Mouse (Mus musculus) heart, adult 11 months (tissue): ENCODE data around the gene Slc12a8.

Source experiments
- DNase-seq: peaks from one replicate; pipeline ENCODE4 v3.0.0; 2022

The Slc12a8 gene

GRCm38 (mm10) chr16:33545530-33545929, 28.4 kb downstream of the Slc12a8 start:
- no peak for DNase-seq

- DNase-seq, result no peak
Observed at GRCm38 (mm10) chr16:33553689-33554342, 36.7 kb downstream of the Slc12a8 start.

- no peak for DNase-seq
Observed at GRCm38 (mm10) chr16:33558121-33558520, 41.0 kb downstream of the Slc12a8 start.

GRCm38 (mm10) chr16:33560281-33560680, 43.2 kb downstream of the Slc12a8 start:
- peak; percentile 99 for DNase-seq

- peak; percentile 91 for DNase-seq
Observed at GRCm38 (mm10) chr16:33561308-33562009, 44.3 kb downstream of the Slc12a8 start.

GRCm38 (mm10) chr16:33562874-33563537, 45.9 kb downstream of the Slc12a8 start:
- peak; percentile 98 for DNase-seq

- peak; percentile 97 for DNase-seq
Observed at GRCm38 (mm10) chr16:33563538-33564013, 46.4 kb downstream of the Slc12a8 start.

GRCm38 (mm10) chr16:33566467-33566866, 49.3 kb downstream of the Slc12a8 start:
- no peak for DNase-seq

GRCm38 (mm10) chr16:33567736-33568135, 50.6 kb downstream of the Slc12a8 start:
- peak; percentile 85 for DNase-seq

GRCm38 (mm10) chr16:33568269-33569016, 51.3 kb downstream of the Slc12a8 start:
- peak; percentile 74 for DNase-seq

GRCm38 (mm10) chr16:33572646-33573045, 55.5 kb downstream of the Slc12a8 start:
- DNase-seq, result no peak

GRCm38 (mm10) chr16:33573703-33574102, 56.6 kb downstream of the Slc12a8 start:
- peak; percentile 91 for DNase-seq

GRCm38 (mm10) chr16:33575728-33576127, 58.6 kb downstream of the Slc12a8 start:
- peak; percentile 81 for DNase-seq

- peak; percentile 96 for DNase-seq
Observed at GRCm38 (mm10) chr16:33576271-33577189, 59.4 kb downstream of the Slc12a8 start.

GRCm38 (mm10) chr16:33578462-33578861, 61.3 kb downstream of the Slc12a8 start:
- peak; percentile 95 for DNase-seq

GRCm38 (mm10) chr16:33580331-33580730, 63.2 kb downstream of the Slc12a8 start:
- DNase-seq, result no peak

- peak; percentile 99 for DNase-seq
Observed at GRCm38 (mm10) chr16:33580736-33581241, 63.7 kb downstream of the Slc12a8 start.

- peak; percentile 99 for DNase-seq
Observed at GRCm38 (mm10) chr16:33581661-33582099, 64.6 kb downstream of the Slc12a8 start.

- DNase-seq, result peak; percentile 96
Observed at GRCm38 (mm10) chr16:33582495-33582894, 65.4 kb downstream of the Slc12a8 start.

GRCm38 (mm10) chr16:33583333-33583732, 66.2 kb downstream of the Slc12a8 start:
- DNase-seq, result no peak

GRCm38 (mm10) chr16:33583881-33584454, 66.8 kb downstream of the Slc12a8 start:
- peak; percentile 99 for DNase-seq
